Mouse (Mus musculus) duodenum, adult 2 months (tissue): ENCODE data around the gene Ppp3r2. TPM values are rescaled to one million over a fixed set of nuclear protein-coding genes. Genes with fewer than 3 reads are reported as not detected.

ENCODE experiments used
- polyA plus RNA-seq: library from polyadenylated mRNA; depleted of rRNA; stranded (reverse); fragments of >200 nt; gene quantifications from 2 replicates; pipeline ENCODE4 v1.2.3, GENCODE M21; 2012; ENCODE audit warnings: low replicate concordance; rRNA removed

The Ppp3r2 gene
- polyA plus RNA-seq: not detected in 2 replicates

DNA sequence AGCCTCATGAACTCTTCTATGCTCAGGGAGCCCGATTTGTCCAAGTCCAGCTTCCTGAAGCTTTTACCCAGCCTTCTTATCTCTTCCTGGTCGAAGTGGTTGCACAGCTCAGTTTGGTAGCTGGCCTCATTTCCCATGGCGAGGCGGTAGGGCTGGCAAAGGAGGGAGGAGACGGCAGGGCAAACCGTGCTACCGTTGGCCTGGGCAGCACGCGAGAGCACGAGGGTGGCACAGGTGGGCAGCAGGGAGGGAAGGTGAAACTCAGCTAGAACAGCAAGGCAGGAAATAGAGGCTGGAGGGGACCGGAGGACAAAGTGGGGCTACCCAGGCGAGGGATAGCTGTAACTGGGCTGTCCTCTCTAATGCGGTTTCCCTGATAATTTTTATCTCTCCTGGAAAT, at the start of gene Ppp3r2:
Ppp3r2 (minus strand) TSS at position 213 of the 400 bp plus-strand sequence.

DNA sequence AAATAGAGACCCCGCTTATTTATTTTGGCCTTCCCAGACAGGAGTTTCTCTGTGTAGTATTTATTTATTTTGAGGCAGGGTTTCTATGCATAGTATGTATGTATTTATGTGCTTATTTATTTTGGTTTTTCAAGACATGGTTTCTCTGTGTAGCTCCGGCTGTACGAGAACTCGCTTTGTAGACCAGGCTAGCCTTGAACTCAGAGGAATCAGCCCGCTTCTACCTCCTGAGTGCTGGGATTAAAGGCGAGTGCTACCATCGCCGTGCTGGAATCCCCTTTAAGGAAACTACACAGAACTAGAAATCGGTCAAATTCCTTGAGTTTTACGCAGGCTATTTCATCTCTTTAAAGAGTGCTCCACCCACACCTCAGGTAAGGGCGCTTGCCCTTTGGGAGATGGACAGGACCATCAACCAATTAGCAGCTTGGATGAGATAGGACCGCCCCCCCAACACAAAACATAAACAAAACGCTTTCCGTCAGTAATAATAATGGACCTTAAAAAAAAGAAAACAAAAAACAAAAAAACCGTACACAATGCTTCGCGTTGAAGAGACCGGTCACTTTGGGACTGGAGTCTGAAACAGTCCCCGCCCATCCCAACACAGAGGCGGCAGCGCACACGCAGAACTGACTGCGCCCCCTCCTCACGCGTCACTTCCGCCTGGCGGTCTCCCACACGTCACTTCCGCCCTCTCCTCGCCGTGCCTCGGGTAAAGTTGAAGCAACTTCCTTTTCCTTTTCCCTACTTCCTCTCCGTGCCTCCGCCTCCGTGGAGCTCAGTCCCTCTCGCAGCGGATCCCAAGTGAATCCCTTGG, 50.3 kb downstream of the Ppp3r2 start, which contains the start of gene Rnf20:
Rnf20 (plus strand) TSS at position 688 of the 820 bp plus-strand sequence.

Other genes with a start within 250 kb of the Ppp3r2 start
- gene Acnat1, start 208.1 kb downstream of the Ppp3r2 start, polyA plus RNA-seq: 3.0 and 5.7 TPM in 2 replicates
- not detected in 2 replicates for gene Baat, start 175.5 kb downstream of the Ppp3r2 start, polyA plus RNA-seq
- 0.49 and 0.83 TPM in 2 replicates for gene Mrpl50, start 160.9 kb downstream of the Ppp3r2 start, polyA plus RNA-seq
- gene Zfp189, start 160.8 kb downstream of the Ppp3r2 start, polyA plus RNA-seq: 0.04 and 0.13 TPM in 2 replicates
- 739 and 1,277 TPM in 2 replicates for gene Aldob, start 132.5 kb downstream of the Ppp3r2 start, polyA plus RNA-seq
- 61.0 and 89.5 TPM in 2 replicates for gene Tmem246, start 84.1 kb downstream of the Ppp3r2 start, polyA plus RNA-seq
- gene Rnf20, start 50.0 kb downstream of the Ppp3r2 start, polyA plus RNA-seq: 5.0 and 12.3 TPM in 2 replicates
- 0.01 TPM in 1 of 2 replicates, not detected in the other for gene Grin3a, start 163.7 kb upstream of the Ppp3r2 start, polyA plus RNA-seq